Comparison of ENCODE assay signal across 9 mouse cellular contexts in the genomic region with DNA sequence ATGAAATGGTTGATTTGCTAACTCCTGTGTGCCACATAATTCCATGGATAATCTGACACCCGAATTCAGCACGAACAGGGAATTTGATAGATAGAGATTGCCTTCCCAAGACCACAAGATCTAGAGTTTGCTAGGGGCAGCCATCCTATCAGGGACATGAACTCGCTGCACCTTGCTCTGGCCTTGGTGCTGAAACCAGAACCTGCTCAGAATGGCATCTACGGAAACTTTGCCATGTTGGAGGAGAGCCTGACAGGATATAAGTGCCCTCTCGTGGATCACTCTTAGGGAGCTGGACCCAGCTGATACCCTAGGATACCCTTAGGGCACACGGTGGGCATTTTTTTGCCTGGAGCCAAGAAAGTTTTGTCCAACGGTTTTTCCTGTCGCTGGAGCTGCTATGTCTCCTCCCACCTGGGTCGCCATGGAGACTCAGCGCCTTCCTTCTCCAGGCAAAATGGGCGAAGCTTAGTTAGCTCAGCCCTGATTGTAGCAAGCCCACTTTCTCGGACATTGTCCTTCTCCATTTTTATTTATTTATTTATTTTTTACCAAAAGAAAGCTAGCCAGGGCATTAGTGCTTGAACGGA. TPM values are rescaled to one million over a fixed set of nuclear protein-coding genes. Genes with fewer than 3 reads are reported as not detected.
DNase-seq lines count a peak whose midpoint lies in the region; ATAC-seq lines count a peak whose summit lies in the region.
"Had no signal": no experiment of that assay in that cellular context is flagged by ENCODE, and none has a peak within 500 bp of the region (broad histone marks: within the 10 kb centered on the region; RNA-seq: fewer than 3 reads in every experiment).

No protein-coding gene starts in this region.

- H3K9me3 ChIP-seq in heart, embryonic 10.5 days, result no peaks in the 10 kb centered on the region
- no peaks in the 10 kb centered on the region for H3K9me3 ChIP-seq in hindbrain, embryonic 15.5 days
- H3K9me3 ChIP-seq: megakaryocyte, embryonic 14.5 days had no signal

- no peak for ATAC-seq in hindbrain, embryonic 15.5 days (ENCODE audit: low FRiP score, low read depth)
- 0 out of 2 replicates have a peak, but pooled peaks have one; percentile 23 for ATAC-seq in megakaryocyte progenitor cell, adult 5-6 weeks (replicated peaks; ENCODE audit: poor library complexity)
- ATAC-seq in erythroid progenitor cell, adult 5-6 weeks (replicated peaks; ENCODE audit: low FRiP score, poor library complexity, severe bottlenecking), result no peak

- H3K27me3 ChIP-seq in heart, embryonic 10.5 days (ENCODE audit: insufficient read depth, poor library complexity, severe bottlenecking), result peaks cover 46% of the 10 kb centered on the region
- no peaks in the 10 kb centered on the region; the same call in 1 of the 2 replicates for H3K27me3 ChIP-seq in hindbrain, embryonic 15.5 days

- no peak overlapping the region for H3K27ac ChIP-seq in heart, embryonic 10.5 days
- H3K27ac ChIP-seq in hindbrain, embryonic 15.5 days (replicated peaks), result no peak overlapping the region

- H3K4me3 ChIP-seq in heart, embryonic 10.5 days, result no peak overlapping the region
- peak overlapping the region; percentile 55 for H3K4me3 ChIP-seq in hindbrain, embryonic 15.5 days
- H3K4me3 ChIP-seq: megakaryocyte, embryonic 14.5 days had no signal

- DNase-seq in heart, embryonic 10.5 days (ENCODE audit: low spot score), result peak; percentile 80
- DNase-seq in heart, postnatal 25 days (ENCODE audit: low spot score), result no peak
- DNase-seq in R1 (ENCODE audit: low read depth, low spot score), result peak; percentile 79
- peak; percentile 83 for DNase-seq in embryo, embryonic 11 days
- peak; percentile 6 for DNase-seq in skeletal muscle tissue, adult 2 months (ENCODE audit: low read depth, low spot score)

- H3K4me2 ChIP-seq in hindbrain, embryonic 15.5 days, result peak overlapping the region; percentile 70

- peaks cover 9% of the 10 kb centered on the region for H3K4me1 ChIP-seq in heart, embryonic 10.5 days
- peaks cover 41% of the 10 kb centered on the region for H3K4me1 ChIP-seq in hindbrain, embryonic 15.5 days (replicated peaks)
- H3K4me1 ChIP-seq: megakaryocyte, embryonic 14.5 days had no signal

- peak overlapping the region; percentile 64; the same call in 1 of the 2 replicates for H3K9ac ChIP-seq in hindbrain, embryonic 15.5 days

- intact Hi-C loops in heart, postnatal 25 days (cut with DNase I), result loop anchor here (2.0 kb wide), 1 partner anchor 207 kb away; no protein-coding TSS in a partner anchor

- WGBS in heart, embryonic 10.5 days, result 12% methylated on average over 13 of the region's 13 CpGs
- WGBS in hindbrain, embryonic 15.5 days, result 12% methylated on average over 13 of the region's 13 CpGs

- H3K36me3 ChIP-seq in heart, embryonic 10.5 days, result no peaks in the 10 kb centered on the region
- H3K36me3 ChIP-seq in hindbrain, embryonic 15.5 days, result no peaks in the 10 kb centered on the region

RNA-seq across cellular contexts. Expression of a gene that starts 1.9 kb away (rescaled TPM):
- 0.20 and 0.23 TPM in 2 replicates for polyA plus RNA-seq in heart, embryonic 10.5 days (2016; fragmentation: Nextera tagmentation; extraction: Ambion mirVana)
- not detected for total RNA-seq in heart, postnatal 25 days (2021)
- polyA plus RNA-seq in hindbrain, embryonic 15.5 days (2015; fragmentation: Nextera tagmentation; extraction: Ambion mirVana), result 4.6 and 4.8 TPM in 2 replicates
- total RNA-seq in megakaryocyte progenitor cell, adult 5-6 weeks (2015), result not detected in 2 replicates
- not detected in 2 replicates for total RNA-seq in megakaryocyte progenitor cell, adult 5-6 weeks (2017)
- not detected in 2 replicates for total RNA-seq in erythroid progenitor cell, adult 5-6 weeks (2015; ENCODE audit: low replicate concordance)
- total RNA-seq in erythroid progenitor cell, adult 5-6 weeks (2017; ENCODE audit: low replicate concordance), result not detected in 2 replicates
